Mouse (Mus musculus) megakaryocyte, embryonic 14.5 days (primary cell): ENCODE measurements around the gene Asb18.

Experiments used
- FLI1 ChIP-seq: IDR thresholded peaks from 2 replicates; pipeline ENCODE4 v1.6.1; 2012; ENCODE audit warnings: low read length, inconsistent platforms, mixed read lengths
- GATA1 ChIP-seq: IDR thresholded peaks from 3 replicates; pipeline ENCODE4 v1.6.1; 2012; ENCODE audit warnings: mixed read lengths, low read length, inconsistent platforms, borderline replicate concordance

DNA sequence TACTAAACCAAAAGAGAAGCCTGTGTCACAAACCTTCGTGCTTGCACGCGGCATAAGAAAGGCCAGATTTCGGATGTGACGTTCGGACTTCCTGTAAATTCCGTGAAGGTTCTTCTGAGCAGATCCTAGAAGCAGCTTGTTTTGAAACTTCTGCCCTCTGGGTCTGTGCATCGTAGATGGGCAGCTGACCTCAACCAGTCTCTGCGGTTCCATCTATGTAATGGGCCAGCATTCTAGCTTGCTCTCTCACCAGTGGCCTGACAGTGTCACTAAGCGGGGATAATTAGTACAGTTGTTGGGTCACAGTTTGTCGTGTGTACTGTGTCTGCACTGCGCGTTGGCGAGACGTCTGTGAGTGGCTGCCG, 74.9 kb downstream of the Asb18 start:
- TF ChIP-seq GATA1: no peak
- no peak for TF ChIP-seq FLI1
